Mouse (Mus musculus) fat pad, adult 2 months (tissue): ENCODE data around the gene Coq8a.
A peak's percentile ranks its signal among the peaks of the same experiment; 100 is the strongest.

Experiments used
- DNase-seq: peaks from one replicate; pipeline ENCODE4 v3.0.0-alpha.2; 2011; ENCODE audit warnings: low read depth, low spot score; ENCODE audit errors: extremely low read depth

Gene Coq8a

DNA sequence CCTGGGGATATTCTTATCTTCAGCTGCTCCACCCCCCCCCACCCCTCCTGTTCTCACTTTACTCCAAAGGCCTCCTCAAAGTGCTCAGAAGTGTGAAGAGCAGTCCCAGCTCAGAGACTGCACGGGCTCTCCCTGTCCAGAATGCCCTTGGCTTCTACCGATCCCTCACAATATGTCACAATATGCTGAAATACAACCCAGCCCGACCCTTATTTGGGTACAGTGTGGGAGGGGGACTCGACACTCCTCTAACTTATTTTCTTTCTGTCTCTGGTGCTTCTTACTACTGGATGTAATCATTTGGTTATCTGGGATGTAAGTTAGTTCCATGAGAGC, 281 bp upstream of the Coq8a start:
- DNase-seq: no peak

DNA sequence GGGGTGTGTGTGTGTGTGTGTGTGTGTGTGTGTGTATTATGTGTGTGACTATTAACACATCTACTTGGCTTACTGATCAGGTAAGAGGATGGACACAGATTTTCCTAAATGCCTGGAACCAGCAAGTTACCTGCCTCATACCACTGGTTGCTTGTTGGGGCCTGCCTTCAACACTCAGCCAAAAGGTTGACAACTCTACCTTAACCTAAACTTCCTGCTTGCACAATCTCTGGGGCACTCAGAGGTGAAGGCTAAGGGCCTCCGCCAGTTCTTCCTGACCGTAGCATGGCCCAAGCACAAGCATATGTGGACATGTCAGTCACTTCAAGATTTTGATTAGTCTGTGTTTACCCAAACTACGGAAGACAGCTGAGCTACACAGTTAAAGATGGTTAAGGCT, 1.4 kb downstream of the Coq8a start:
- DNase-seq: peak; percentile 80

DNA sequence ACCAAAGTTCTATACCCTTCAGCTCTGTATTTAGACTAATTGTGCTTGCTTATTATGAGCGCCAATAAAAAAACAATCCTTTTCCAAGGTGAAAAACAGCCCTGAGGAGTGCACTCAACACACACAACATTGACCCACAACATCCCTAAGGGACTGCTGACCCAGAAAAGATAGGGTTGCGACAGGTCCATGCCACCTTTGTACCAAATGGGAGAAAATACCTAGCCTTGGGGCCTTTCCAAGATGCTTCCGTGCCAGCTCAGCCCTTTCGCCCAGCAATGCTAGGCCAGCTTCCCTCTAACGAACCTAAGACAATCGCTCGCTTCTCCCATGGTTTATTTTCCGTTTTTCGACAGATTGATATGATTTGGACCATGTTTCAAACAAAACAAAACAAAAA, 2.9 kb downstream of the Coq8a start:
- DNase-seq: peak; percentile 40

DNA sequence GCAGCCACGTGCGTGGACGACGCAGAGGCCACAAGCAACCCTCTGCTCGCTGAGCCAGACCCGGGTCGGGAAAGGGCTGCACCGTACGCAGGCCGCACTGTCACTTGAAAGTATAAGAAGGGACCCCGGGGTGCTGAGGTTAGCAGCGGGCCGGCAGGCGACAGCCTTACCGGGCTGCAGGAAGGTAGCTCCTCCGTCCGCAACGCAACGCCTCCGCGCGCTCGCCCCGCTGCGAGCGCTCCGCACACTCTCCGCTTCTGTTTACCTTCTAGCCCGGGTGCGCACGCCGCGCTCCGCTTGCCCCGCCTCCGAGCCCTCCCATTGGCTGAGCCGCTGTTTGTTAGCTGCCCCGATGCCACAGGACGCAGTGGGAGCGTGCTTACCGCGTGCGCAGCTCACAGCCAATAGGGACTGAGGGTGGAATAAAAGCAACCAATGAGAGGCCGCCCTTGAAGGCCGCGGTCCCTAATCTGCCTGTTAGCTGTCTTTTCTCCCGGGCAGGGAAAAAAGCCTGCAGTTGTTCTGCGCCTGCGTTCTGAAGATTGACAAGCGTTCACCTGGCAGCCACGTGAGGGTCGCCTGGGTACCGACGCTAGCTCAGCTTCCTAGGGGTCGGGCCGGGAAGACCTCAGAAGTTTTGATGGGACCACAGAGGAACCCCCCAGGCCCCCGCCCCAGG, 3.6 kb downstream of the Coq8a start:
- peak; percentile 80 for DNase-seq

DNA sequence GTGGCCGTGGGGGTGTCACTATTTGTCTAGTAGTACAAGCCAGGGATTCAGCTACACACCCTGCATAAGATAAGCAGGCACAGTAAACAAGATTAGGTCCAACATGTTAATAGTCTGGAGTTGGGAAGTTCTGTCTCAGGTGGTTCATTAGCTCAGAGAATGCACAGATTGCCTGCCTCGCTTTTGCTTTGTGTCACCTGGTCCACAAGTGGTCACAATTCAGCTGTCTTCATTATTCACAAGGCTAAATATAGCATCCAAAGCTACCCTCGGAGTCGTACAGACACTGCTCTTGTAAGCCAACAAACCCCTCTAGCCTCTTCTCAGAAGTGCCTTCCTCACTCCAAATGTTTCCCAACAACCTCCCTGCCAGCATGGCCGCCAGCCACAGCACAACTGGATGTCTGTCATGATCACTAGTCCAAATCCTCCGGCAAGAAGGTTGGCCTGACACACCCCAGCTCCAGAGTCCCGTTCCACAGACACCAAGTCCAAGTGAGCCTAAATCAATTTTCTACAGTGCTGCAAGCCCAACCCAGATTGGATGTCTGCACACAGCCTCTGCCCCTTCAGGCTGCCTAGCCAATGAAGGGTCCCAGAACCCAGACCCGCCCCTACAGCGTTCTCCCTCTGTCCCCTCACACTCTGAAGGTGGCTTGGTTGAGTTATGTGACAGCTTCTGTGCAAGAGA, 4.5 kb downstream of the Coq8a start:
- DNase-seq: no peak

DNA sequence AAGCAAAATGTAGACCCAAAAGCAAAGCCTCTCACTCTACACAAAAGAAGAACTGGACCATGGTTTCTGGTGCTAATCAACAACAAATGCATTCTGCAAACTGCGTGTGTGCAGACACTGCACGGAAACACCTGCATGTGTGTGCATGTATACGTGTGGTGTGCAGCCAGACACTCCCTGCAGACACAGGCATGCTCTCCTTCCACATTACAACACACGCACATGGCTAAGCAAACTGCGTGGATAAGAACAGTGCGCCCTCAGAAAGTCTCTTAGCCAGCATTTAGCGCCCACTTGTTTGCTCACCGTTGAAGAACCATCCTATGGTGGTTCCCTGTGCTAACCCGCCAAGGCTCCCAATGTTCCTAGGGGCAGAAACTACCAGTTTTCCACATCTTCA, 5.4 kb downstream of the Coq8a start:
- no peak for DNase-seq

DNA sequence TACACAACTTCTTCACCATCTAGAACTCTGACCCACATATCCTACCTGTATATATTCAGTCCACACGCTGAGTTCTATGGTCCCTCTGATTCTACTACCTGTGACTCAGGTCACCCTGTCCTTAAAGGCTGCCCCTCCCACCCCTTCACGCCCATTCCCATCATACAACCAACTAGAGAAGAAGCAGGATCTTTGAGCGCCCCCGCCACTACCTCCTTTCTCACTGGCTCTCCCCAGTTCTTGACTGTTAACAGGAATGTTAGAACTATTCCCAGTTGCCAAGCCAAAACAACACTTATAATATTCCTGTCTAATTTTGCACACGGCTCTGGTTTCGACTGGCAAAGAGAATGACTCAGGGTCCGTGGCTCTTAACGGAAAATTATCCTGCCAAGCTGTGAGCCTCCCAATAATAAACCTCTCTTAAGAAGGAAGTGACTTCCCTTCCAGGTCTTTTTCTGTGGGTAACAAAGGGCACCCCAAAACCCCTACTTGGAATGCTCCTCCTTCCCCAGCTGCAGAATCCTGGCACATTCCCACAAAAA, 5.9 kb downstream of the Coq8a start:
- no peak for DNase-seq

DNA sequence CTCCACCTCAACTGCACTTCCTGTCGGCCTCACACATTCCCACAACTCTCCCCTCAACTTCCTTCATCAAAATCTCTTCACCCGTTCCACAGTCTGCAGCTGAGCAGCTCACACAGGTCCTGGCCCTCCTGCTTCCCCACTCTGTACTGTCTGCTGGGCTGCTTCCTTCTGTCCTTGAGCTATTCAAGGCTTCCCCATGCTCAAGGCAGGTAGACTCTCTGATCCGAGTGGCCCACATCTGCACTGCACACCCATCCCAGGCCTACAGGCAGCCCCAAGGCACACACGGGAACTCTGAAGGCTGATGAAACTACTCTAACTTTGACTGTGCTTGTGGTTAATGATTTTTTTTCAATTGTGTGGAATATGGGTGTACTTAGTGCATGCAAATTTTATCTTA, 6.5 kb downstream of the Coq8a start:
- no peak for DNase-seq

DNA sequence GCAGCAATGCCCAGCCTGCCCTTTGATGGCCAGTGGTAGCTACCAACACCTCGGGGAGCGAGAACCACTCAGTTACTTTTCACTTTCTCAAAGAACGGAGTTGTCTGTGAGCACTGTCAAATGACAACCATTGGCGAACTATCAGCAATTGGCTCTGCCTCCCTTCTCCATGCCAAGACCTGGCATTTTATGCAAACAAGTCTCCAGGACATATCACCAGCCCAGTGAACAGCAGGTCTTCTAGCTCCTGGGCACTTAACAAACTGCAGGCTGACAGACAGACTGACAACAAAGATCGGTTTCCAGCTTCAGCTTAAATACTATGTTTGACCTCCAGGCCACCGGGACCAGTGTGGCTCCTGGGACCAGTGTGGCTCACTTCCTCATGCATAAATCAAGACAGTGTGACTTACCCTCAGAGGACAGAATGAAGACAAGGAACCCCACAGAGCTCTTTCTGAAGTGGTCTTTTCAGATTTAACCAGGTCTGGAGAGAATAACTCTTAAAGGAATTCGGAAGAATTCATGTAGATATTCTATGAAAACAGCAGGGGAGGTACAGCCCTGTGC, 7.7 kb downstream of the Coq8a start:
- no peak for DNase-seq

DNA sequence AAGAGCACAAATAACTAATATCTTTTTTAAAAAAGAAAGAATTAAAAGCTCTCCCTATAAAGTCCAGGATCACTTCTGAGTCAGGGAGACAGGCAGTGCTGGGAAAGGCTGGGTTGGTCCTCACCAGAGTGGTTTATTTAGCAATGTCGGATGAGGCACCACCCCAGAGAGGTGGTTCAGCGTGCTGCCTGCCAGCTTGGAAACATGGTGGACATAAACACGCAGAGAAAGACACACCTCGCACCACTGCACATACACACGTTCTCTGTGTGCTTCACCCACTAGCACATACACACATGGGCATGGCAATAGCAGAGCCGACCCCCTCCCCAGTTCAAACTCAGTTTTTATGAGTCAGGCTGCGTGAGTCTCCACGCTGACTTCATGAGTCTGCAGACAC, 8.3 kb downstream of the Coq8a start:
- DNase-seq: no peak

DNA sequence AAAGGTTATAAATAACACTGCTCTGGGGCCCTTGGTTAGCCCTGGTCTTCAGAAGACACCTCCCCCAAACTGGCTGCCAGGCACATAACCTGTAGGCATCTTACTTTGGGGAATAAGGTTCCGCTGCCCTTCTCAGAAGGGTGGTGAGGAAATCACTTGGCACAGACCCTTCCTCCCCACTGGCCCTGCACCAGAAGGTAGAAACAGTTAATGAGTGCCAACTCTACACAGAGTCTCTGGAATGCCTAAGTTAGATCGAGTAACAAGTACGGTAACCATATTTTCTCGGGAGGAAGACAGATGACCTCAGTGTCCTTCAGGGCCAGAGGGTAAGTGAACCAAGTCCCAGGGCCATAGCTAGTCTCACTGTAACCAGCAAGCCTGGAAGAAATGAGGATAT, 10.5 kb downstream of the Coq8a start:
- peak; percentile 52 for DNase-seq

DNA sequence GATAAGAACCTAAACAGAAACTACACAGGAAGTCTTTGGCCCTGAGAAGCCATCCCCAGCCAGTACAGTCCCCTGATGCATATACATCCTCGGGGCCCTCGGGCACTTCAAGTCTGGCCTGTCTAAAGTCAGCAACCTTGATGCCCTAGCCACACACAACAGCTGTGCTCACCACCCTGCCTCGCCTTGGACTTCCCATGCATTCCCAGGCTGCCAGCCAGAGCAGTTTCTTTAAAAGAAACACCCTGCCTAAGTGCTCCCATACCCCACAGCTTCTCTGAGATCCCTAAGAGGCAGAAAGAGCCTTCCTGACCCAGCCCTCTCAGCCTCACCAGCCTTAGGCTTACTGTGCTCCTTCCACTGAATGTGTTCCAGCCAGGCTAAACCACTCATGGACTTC, 13.0 kb downstream of the Coq8a start:
- no peak for DNase-seq

DNA sequence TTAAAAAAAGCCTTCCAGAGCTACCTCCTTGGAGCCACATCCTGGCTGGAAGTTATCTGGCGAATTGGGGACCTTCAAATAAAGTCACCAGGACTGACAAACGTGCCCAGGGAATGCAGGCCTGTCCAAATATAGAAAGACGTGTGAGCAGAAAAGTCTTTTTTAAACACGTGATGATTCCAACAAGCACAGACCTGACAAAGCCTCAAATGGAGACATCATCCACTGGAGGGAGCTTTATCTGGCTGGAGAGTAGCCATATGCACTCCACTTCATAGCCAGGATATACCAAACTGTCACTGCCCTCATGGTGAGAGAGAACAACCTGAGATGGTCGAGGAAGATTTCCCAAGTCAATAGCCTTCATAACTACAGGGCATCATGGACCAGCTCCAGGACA, 13.5 kb downstream of the Coq8a start:
- no peak for DNase-seq

DNA sequence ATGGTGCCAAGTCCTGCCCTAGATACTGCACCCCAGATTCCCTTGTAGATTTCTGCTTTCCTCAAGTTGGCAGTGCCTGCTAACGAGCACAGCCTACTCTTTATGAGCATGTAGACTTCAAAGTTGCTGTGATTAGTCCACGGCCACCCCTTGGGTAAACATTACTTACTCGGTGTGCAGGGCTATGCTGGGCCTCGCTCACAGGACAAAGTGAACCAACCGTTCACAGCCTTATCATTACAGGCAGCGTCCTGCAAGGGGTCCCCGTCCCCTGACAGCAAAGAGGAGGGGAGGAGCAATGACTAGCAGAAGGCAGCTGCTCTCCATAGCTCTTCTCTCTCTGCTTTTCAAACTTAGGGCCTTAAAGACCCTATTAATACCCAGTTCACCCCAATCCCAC, 14.6 kb downstream of the Coq8a start:
- no peak for DNase-seq

DNA sequence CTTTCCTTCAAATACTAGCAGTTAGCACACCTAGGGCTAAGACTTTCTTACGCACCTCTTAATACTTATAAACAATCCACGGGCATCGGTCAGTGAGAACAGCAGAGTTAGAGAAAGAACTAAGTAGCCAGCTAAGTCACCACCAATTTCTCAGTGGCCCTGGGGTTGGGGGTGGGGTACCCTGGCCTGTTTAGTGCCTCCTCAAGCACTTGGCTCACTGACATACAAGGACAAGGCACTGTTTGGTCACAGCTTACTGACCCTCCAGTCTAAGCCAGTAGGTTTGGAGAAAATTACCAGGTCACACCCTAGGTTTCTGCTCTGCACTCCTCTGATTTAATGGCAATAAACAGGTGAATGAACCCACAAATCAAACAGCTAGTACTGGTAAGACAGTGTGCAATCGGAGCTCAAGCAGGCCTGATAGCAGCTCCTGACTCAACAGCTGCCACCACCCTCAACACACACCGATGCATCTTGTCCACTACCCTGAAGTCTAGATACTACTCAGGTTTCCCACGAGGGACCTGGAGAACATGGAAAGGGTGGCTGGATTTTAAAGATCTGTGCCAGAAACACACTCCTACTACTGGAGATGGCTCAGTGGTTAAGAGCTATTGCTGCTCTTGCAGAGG, 15.8 kb downstream of the Coq8a start:
- DNase-seq: no peak

DNA sequence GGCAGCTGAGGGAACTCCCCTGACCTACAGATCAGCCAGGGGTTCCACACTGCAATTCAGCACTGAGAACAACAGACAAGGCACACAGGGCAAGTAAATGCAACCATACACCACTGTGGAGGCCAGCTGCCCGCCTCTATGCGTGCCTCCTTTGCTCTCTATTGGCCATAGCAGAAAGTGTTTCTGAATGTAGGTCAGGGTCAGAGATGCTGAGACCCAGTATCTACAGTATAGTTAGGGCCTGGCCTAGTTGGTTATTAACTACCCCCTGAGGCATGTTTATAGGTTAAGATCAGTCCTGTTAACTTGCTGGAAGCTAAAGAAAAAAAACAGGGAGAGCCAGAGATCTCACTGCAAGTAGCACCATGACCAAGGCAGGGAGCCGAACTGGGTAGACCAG, 16.7 kb downstream of the Coq8a start:
- DNase-seq: no peak

DNA sequence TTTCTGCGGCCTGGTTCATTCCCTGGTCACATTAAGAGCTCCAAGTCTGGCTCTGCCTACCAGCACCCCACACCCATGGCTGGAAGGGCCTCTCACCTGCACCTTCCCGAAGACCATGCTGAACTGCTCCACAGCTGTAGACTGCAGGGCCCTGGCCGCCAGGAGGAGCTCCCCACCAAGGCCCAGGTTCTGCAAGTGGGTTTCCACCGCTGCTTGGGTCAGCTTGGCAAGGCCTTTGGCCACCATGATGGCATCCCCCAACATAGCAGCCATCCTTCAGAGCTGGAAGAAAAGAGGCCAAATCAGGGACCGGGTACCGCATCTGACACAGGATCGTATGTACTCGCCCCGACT, 17.5 kb downstream of the Coq8a start:
- no peak for DNase-seq

DNA sequence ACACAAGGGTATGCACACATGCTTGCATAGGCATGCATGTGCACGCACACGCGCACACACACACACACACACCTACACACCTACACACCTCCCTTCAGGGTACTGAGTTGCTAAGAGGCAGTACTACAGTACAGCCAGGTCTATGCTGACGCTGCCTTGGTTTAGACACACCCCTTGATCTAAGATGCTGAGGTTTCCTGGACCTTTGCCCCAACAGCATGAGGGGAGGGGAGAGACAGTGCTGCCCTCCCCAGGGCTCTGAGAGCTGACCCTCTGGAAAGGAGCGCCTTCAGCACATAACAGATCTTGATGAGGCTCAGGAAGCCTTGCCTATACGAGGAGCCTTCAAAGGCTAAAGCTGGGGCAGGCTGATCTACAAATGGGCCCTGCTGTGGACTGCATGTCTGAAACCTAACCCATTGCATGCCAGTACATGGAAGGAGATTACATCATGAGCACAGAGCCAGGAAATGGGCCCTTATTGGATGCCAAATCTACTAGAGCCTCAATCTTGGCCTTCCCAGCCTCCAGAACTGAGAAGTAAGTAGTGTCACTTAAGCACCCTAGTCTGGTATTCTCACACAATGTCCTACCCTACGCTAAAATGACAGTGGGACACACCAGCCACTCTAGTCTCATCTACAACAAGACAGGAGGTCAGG, 18.0 kb downstream of the Coq8a start:
- DNase-seq: no peak

DNA sequence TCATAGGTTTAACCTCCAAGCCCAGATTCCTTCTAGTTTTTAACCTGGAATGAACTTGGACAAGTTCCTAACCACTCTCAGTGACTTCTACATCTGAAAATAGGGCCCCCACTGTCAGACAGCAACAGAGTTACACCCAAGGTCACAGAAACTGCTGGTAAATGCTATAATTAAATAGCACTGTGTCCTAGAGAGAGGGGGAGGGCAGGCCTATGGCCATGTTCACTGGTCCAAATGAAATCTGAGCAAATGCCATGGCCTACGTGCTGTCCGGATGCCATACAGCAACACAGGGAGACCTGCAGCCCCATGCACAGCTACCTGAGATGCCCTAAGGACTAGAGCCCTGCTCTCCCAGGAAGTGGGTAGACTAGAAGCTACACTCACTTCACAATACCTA, 19.6 kb downstream of the Coq8a start:
- DNase-seq: no peak

DNA sequence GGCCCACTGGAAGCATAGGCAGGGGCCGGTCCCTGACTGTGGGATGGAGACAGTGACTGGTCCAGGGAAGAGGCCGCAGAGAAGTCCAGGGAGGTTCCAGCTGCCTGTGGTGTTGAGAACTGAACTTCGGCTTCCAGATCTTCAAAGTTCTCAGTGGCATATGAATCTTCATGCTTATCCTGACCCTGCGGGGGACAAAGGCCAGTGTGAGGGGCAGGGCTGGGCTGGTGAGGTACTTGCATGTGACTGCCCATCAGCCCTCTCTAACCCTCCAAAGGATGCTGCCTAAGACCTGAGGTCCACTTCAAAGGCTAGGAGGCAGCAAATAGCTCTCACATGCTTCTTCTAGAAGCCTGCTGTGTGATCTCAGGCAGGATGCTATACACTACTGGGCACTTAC, 20.3 kb downstream of the Coq8a start:
- no peak for DNase-seq

DNA sequence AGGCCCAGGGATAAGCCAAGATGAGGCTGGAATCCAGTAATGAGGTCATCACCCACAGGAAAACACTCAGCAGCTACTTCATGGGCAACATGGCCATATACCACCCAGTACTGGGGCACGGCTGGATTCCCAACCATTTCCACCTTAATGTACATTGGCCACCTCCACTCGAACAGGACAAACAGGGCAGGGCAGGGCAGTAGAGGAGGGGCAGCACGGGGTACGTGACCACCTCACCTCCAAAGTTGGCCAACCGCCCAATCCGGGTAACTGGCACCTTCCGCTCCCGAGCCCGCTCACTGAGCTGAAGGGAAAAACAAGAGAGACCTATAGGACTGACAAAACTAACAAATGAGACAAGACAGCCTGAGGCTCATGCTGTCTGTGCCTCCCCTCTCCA, 21.1 kb downstream of the Coq8a start:
- no peak for DNase-seq

DNA sequence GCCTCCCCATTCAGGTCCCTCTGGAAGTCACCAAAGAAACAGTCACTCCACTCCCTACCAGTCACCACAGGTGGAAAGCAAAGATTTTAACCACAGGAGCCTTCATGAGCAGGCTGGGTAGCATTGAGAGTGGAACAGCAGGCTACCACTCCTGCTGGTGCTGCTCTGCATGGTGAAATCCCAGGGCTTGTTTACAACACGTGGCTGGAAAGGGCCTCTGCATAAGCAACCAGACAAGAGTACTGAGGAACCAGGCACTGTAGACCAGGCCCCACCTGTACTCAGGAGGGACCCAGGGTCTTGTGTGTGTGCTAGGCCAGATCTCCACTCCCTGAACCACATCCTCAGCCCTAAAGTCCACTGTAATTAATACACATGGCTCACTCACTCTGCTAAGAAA, 22.6 kb downstream of the Coq8a start:
- no peak for DNase-seq
